In the genomic region with DNA sequence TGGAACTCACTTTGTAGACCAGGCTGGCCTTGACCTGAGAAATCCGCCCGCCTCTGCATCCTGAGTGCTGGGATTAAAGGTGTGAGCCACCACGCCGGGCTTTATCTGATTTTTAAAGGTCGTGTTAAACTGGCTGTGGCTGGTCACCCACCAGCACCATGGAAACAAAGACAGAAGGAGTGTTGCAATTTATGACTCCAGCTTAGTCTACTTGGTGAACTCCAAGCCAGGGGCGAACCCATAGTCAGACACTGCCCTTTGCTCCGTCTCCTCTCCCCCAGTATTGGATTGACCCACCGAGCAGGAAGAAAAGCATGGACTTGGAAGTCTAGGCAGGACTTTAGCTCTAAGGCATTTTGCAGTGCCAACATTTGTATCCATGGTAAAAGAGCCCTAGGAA, we compare ENCODE assay signal across 18 mouse cellular contexts.
"Had no signal": no experiment of that assay in that cellular context is flagged by ENCODE, and none has a peak within 500 bp of the region (broad histone marks: within the 10 kb centered on the region; RNA-seq: fewer than 3 reads in every experiment).

No protein-coding gene starts in this region.

- H3K4me2 ChIP-seq: limb, embryonic 12.5 days; liver, embryonic 13.5 days; lung, embryonic 15.5 days; midbrain, embryonic 11.5 days; midbrain, embryonic 15.5 days; neural tube, embryonic 13.5 days had no signal

- H3K27ac ChIP-seq: layer of hippocampus, adult 2 months; limb, embryonic 12.5 days; liver, embryonic 13.5 days; lung, embryonic 15.5 days; macrophage; midbrain, embryonic 15.5 days; neural tube, embryonic 13.5 days had no signal

- H3K27me3 ChIP-seq: limb, embryonic 12.5 days; liver, embryonic 13.5 days; lung, embryonic 15.5 days; midbrain, embryonic 15.5 days; neural tube, embryonic 13.5 days had no signal

- H3K4me1 ChIP-seq: limb, embryonic 12.5 days; liver, embryonic 13.5 days; midbrain, embryonic 15.5 days; neural tube, embryonic 13.5 days had no signal

- DNase-seq: kidney, postnatal 4 days; liver; liver, embryonic 13.5 days; liver, postnatal 0 days; lung, postnatal 14 days; retina, postnatal 1 day; right cerebral cortex, postnatal 4 days; spleen, adult 18-20 months; thymus, adult 18-20 months; thymus, postnatal 14 days had no signal

- H3K9ac ChIP-seq: limb, embryonic 12.5 days; liver, embryonic 13.5 days; liver, postnatal 0 days; lung, embryonic 15.5 days; midbrain, embryonic 15.5 days; neural tube, embryonic 13.5 days had no signal

- ATAC-seq: liver, postnatal 0 days; midbrain, embryonic 15.5 days had no signal

- H3K4me3 ChIP-seq: layer of hippocampus, adult 2 months; limb, embryonic 12.5 days; liver, embryonic 13.5 days; lung, embryonic 15.5 days; megakaryocyte, embryonic 14.5 days; midbrain, embryonic 15.5 days; neural tube, embryonic 13.5 days had no signal

- H3K9me3 ChIP-seq: limb, embryonic 12.5 days; liver, embryonic 13.5 days; lung, embryonic 15.5 days; megakaryocyte, embryonic 14.5 days; midbrain, embryonic 15.5 days; neural tube, embryonic 13.5 days had no signal

- H3K36me3 ChIP-seq: limb, embryonic 12.5 days; liver, embryonic 13.5 days; lung, embryonic 15.5 days; midbrain, embryonic 15.5 days; neural tube, embryonic 13.5 days had no signal
